Mouse (Mus musculus) MN1 (cell line): ENCODE results near the gene Grin2a.

Experiments used
- DNase-seq: peaks from one replicate; pipeline ENCODE4 v3.0.0-alpha.2; 2016; ENCODE audit warnings: low spot score

Gene Grin2a

GRCm38 (mm10) chr16:9994951-9995813, at the start of gene Grin2a:
Gene Grin2a, minus strand, starts transcription at chr16:9995560.
- DNase-seq = no peak

- no peak for DNase-seq
These were observed 40.3 kb upstream of the Grin2a start for GRCm38 (mm10) chr16:10035582-10036215.

GRCm38 (mm10) chr16:10033416-10033979, 38.1 kb upstream of the Grin2a start:
- no peak for DNase-seq

GRCm38 (mm10) chr16:10031891-10032290, 36.5 kb upstream of the Grin2a start:
- no peak for DNase-seq

- no peak for DNase-seq
These were observed 31.4 kb upstream of the Grin2a start for GRCm38 (mm10) chr16:10026741-10027140.

GRCm38 (mm10) chr16:10009743-10010142, 14.4 kb upstream of the Grin2a start:
- DNase-seq = no peak

- DNase-seq = no peak
These were observed 10.2 kb upstream of the Grin2a start for GRCm38 (mm10) chr16:10005606-10006005.

GRCm38 (mm10) chr16:10004096-10004495, 8.7 kb upstream of the Grin2a start:
- no peak for DNase-seq

- DNase-seq = no peak
These were observed 7.6 kb upstream of the Grin2a start for GRCm38 (mm10) chr16:10003001-10003400.

- DNase-seq = no peak
These were observed 6.2 kb upstream of the Grin2a start for GRCm38 (mm10) chr16:10001601-10002000.

GRCm38 (mm10) chr16:9999926-10000325, 4.6 kb upstream of the Grin2a start:
- DNase-seq = no peak

- no peak for DNase-seq
These were observed 2.6 kb upstream of the Grin2a start for GRCm38 (mm10) chr16:9997931-9998330.

GRCm38 (mm10) chr16:9995814-9996210, 452 bp upstream of the Grin2a start:
- no peak for DNase-seq

- no peak for DNase-seq
These were observed 1.1 kb downstream of the Grin2a start for GRCm38 (mm10) chr16:9994041-9994950.

GRCm38 (mm10) chr16:9993255-9994040, 1.9 kb downstream of the Grin2a start:
- DNase-seq = no peak

- no peak for DNase-seq
These were observed 2.6 kb downstream of the Grin2a start for GRCm38 (mm10) chr16:9992773-9993221.

- no peak for DNase-seq
These were observed 3.1 kb downstream of the Grin2a start for GRCm38 (mm10) chr16:9992076-9992772.

- DNase-seq = no peak
These were observed 10.3 kb downstream of the Grin2a start for GRCm38 (mm10) chr16:9985041-9985440.

GRCm38 (mm10) chr16:9980641-9981040, 14.7 kb downstream of the Grin2a start:
- no peak for DNase-seq

- no peak for DNase-seq
These were observed 17.2 kb downstream of the Grin2a start for GRCm38 (mm10) chr16:9978173-9978572.
